Mouse (Mus musculus) adrenal gland, postnatal 25 days (tissue): ENCODE measurements around the gene Eml1. TPM values are rescaled to one million over a fixed set of nuclear protein-coding genes. Genes with fewer than 3 reads are reported as not detected.

Experiments
- DNase-seq: peaks from one replicate; pipeline ENCODE4 v3.0.0; 2021; ENCODE audit warnings: mixed read lengths
- total RNA-seq: library from RNA; stranded (reverse); gene quantifications from 2 replicates; pipeline ENCODE4 v1.2.3, GENCODE M21; 2021

Gene Eml1
- total RNA-seq, 1 experiment from 2014 or later = 15.5 TPM

DNA sequence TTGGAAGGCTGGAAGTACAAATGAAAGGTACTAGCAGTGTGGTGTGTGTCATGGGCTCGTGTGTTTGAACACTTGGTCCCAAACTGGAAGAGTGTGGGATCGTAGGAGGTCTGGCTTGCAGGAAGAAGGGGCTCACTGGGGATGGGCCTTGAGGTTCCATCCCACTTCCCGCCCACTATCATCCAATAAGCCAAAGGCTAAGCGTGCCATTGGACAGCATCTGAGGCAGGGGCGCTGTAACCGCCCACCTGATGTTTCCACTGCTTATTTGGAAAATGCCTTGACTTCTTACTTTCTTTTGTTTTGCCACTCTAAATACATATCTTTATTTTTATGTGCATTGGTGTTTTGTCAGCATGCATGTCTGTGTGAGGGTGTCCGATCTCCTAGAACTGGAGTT, 181.0 kb downstream of the Eml1 start:
- no peak for DNase-seq

DNA sequence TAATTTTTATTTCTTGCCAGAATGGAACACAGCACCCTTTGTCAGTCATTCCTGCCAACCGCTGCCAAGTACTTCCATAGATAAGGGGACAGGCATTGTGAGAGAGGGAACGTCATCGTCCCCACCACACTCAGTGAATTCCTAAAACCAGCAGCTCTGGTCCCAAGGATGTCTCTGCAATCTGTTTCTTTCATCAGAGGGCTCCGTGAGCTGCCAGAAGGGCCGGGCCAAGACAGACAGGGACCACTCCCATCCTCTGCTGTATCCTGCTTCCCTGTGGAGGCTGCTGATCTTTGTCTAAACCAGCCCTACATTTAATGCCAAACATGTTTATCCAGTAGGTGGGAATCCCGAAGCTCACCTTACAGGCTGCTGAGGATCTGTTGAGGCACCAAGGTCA, 182.3 kb downstream of the Eml1 start:
- DNase-seq = no peak

DNA sequence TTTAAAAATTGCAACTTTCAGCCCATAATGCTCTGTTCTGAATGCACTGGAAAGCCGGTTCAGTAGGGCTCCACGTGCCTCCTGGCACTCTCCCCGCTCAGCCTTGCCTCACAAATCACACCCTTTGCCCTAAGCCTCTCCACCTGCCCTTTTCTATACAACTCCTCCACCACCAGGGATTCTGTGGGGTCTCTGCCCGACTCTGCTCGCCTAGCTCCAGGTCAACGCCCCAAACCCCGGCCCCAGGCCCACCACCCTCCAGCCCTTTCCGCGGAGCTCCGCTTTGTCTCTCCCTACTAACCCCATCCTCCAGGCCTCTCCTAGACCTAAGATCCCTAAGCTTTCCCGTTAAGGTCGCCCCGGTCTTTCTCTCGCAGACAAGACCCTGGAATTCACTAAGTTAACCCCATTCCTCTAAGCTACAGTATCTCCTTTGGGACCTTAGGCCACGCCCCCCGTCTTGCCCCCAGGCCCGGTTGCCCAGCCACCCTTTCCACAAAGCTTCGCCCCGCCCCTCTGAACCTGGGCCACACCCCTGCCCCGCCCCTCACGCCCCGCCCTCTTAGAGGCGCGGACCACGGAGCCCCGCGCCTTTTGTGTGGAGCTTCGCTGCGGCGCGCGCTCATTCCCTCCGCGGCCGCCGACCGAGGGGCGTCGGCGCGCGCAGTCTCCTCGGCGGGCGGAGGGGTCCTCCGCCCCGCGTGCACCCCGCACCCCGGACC, 183.5 kb downstream of the Eml1 start, which contains the start of gene Evl:
Gene Evl, plus strand, starts transcription at position 601 of the 722 bp plus-strand sequence.
- DNase-seq = peak; percentile 90

DNA sequence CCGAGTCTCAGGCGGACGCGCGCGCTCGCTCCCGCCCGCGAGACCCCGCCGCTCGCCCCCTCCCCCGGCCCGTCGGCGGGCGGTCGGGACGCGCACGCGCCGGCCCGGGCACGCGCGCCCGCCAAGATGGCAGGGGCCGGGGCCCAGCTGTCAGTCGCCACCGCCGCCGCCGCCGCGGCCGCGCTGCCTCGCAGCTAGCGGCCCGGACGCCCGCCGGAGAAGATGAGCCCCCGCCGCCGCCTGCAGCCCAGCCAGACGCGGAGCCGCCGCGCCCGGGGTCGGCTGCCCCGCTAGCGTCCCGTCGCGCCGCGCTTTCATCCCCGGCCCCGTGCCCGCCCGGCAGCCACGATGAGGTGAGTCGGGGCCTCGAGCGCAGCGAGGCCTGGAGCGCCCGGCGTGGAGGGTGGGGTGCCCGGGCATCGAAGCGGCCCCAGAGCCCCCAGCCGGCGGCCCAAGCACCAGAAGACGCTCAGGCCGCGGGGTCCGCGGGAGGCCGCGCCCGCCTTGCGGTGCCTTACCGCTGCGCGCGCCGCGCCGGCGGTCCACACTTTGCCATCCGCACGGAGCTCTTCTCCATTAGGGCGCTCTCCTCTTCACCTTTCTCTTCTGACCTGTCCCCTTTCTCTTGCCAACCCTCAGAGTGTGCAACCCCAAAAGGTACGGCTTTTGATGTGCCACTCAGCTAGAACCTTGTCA, 184.3 kb downstream of the Eml1 start:
- peak; percentile 44 for DNase-seq

DNA sequence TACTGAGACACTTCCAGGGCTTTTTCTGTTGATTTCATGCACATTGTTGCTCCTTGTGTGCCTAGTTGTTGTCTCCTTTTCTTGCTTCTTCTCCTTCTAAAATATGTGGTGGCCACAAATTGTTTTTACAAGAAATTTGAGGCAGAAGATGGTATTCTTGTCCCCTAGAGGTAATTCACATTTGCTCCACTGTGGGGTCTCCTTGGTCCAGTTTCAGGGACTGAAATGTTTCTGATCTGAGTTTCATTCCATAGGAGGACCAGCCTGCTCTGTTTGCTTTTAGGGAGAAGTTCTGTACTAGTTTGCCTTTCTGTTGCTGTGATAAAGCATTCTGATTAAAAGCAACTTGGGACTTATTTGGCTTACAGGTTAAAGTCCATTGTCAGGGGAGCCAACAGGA, 187.4 kb downstream of the Eml1 start:
- no peak for DNase-seq

DNA sequence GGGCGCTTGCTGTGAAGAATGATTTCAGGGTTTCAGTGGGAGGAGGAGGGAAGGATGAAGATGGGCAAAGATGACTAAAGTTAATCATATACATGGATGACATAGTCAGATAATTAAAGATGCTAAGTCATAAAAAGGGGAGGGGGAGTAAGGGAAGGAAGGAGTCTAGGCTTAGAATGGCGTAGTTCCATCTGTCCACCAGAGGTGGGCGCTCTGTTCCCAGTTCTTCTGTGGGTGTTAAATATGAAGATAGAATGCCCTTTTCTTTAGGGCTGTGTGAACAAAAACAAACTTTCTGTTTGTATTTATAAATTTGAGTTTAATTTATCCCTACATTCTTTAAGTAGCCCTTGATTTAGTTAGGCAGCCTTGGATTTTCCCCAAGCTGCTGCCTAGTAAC, 192.5 kb downstream of the Eml1 start:
- no peak for DNase-seq

DNA sequence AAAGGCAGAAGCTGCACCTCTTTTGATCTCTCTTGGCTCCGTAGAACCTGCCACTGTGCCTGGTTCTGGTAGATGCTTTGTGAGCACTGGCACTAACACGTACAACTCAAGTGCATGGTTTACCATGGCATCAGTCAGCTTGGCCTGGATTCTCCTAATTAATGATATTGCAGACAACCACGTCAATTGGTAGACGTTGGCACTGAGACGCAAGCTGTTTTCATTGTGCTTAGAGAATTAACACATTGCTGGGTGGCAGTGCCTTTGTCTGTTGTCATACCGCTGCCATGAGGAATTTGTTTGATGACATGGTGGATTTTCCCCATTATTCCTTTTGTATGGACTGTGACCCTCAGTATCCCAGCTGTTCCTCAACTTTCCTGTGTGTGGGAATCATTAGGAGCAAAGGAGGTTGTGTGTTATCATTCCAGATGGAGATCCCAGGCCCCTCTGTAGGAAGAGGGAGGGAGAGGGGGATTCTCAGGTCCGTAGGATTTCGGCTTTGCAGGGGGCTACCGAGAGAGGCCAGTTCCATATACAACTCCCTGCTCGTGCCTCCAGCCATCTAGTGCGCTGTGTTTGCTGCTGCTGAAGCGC, 194.3 kb downstream of the Eml1 start:
- DNase-seq = no peak

DNA sequence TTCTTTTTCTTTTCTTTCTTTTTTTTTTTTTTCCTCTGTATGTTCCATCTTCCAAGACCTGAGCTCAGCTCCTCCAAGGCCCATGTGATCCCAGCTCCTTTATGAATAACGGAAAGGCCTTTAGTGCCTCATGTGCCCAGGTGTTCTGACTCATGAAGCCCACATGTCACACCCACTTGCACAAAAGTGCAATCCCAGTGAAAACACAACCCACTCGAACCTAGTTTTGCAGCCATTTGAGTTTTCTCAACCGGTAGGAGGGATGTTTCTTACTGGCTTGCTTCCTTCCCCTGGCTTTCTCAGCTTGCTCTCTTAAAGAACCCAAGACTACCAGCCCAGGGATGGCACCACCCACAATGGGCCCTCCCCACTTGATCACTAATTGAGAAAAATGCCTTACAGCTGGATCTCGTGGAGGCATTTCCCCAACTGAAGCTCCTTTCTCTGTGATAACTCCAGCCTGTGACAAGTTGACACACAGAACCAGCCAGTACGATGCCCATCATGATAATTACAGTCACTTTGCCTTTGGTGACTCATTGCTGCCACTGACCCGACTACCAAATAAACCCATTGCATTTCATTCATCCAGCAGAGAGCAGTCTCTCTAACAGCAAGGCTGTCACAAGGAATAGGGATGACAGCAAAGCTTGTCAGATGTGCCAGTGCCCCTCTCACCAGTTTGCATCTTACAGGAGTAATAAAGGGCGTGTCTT, 208.6 kb downstream of the Eml1 start:
- no peak for DNase-seq

DNA sequence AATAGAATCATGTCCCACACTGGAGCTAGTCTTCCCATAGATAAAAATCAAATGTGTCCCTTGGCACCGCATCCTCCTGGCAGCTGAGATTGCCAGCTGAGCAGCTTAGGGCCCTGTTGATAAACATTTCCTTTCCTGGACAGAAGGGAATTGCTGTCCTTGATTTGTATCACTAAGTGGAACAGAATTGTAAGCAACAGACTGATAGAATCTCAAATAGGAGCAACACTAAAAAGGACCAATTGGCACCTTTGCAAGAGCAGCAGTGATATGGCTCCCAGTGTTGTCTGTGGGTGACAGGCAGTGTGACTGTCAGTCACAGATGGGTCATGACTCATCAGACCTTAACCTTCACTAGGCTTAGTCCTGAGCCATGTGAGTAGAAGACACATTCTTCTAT, 213.0 kb downstream of the Eml1 start:
- DNase-seq = no peak

Other genes with a start within 250 kb of the Eml1 start
- gene Setd3, start 191.6 kb upstream of the Eml1 start, total RNA-seq = 122 and 130 TPM in 2 replicates
- 33.4 and 34.6 TPM in 2 replicates for gene Ccnk, start 191.4 kb upstream of the Eml1 start, total RNA-seq
- 19.4 and 19.9 TPM in 2 replicates for gene Ccdc85c, start 95.5 kb upstream of the Eml1 start, total RNA-seq
- 0.48 and 0.67 TPM in 2 replicates for gene Hhipl1, start 64.7 kb upstream of the Eml1 start, total RNA-seq
- 2.0 and 3.1 TPM in 2 replicates for gene Cyp46a1, start 36.6 kb upstream of the Eml1 start, total RNA-seq
- gene Evl, start 183.8 kb downstream of the Eml1 start, total RNA-seq = 49.6 and 55.2 TPM in 2 replicates